19 mouse cellular contexts compared by ENCODE assay signal in genomic region chr12:87103471-87103870, GRCm38 (mm10). TPM values are rescaled to one million over a fixed set of nuclear protein-coding genes. Genes with fewer than 3 reads are reported as not detected.
DNase-seq lines count a peak whose midpoint lies in the region; ATAC-seq and TF ChIP-seq lines count a peak whose summit lies in the region.
"Had no signal": no experiment of that assay in that cellular context is flagged by ENCODE, and none has a peak within 500 bp of the region (broad histone marks: within the 10 kb centered on the region; RNA-seq: fewer than 3 reads in every experiment).

No protein-coding gene starts in this region.

- H3K79me2 ChIP-seq in CH12.LX (replicated peaks; ENCODE audit: control insufficient read depth, extremely low read depth, insufficient read depth, poor library complexity, severe bottlenecking): no peaks in the 10 kb centered on the region
- H3K79me2 ChIP-seq in MEL (ENCODE audit: control insufficient read depth, insufficient read depth, low read length, poor library complexity): no peaks in the 10 kb centered on the region

- H3K9ac ChIP-seq in CH12.LX (ENCODE audit: insufficient read depth, low read depth) (no peak overlapping the region), MEL (ENCODE audit: control insufficient read depth, low read depth, low read length, poor library complexity, severe bottlenecking) (no peak overlapping the region)
- H3K9ac ChIP-seq: embryonic facial prominence, embryonic 12.5 days; forebrain, embryonic 13.5 days; forebrain, embryonic 15.5 days; forebrain, postnatal 0 days had no signal

- no peaks in the 10 kb centered on the region for H3K4me1 ChIP-seq in kidney, adult 2 months (ENCODE audit: control insufficient read depth, insufficient read depth, low read length)
- H3K4me1 ChIP-seq in CH12.LX (ENCODE audit: control insufficient read depth in 1 of 2, insufficient read depth in 2 of 2) (no peaks in the 10 kb centered on the region), MEL (ENCODE audit: control insufficient read depth in 1 of 2, insufficient read depth in 2 of 2, low read length in 2 of 2) (no peaks in the 10 kb centered on the region)

- H3K4me3 ChIP-seq in kidney, adult 2 months (ENCODE audit: insufficient read depth, low read depth, low read length): no peak overlapping the region
- H3K4me3 ChIP-seq in CH12.LX (replicated peaks in 1 of 3; ENCODE audit: low read depth in 2 of 3, low read length in 2 of 3, poor library complexity in 1 of 3): no peak overlapping the region
- no peak overlapping the region for H3K4me3 ChIP-seq in MEL (ENCODE audit: control insufficient read depth in 1 of 2, insufficient read depth in 1 of 2, low read depth in 2 of 2, low read length in 2 of 2)
- H3K4me3 ChIP-seq: embryonic facial prominence, embryonic 10.5 days; embryonic facial prominence, embryonic 12.5 days; forebrain, embryonic 13.5 days; forebrain, embryonic 15.5 days had no signal

- no peaks in the 10 kb centered on the region for H3K27me3 ChIP-seq in kidney, adult 2 months (replicated peaks; ENCODE audit: control insufficient read depth, insufficient read depth, low read length)
- H3K27me3 ChIP-seq in CH12.LX (replicated peaks) (no peaks in the 10 kb centered on the region), MEL (ENCODE audit: control insufficient read depth in 1 of 2, insufficient read depth in 2 of 2, low read length in 2 of 2) (peaks cover 0 to 1% of the 10 kb centered on the region in 2 experiments; a peak in 2 of 4 replicates)

- no peak overlapping the region for H3K4me2 ChIP-seq in CH12.LX (ENCODE audit: insufficient read depth, low read depth, poor library complexity, severe bottlenecking)
- H3K4me2 ChIP-seq: embryonic facial prominence, embryonic 12.5 days; forebrain, embryonic 13.5 days; forebrain, embryonic 15.5 days had no signal

- TF ChIP-seq EP300 in CH12.LX (IDR thresholded peaks at IDR 0.05; ENCODE audit: low read length): no peak
- TF ChIP-seq EP300 in MEL (IDR thresholded peaks at IDR 0.05; ENCODE audit: low read depth in 1 of 2, low read length in 2 of 2): no peak

- no peak for TF ChIP-seq CTCF in kidney, adult 2 months (conservative IDR thresholded peaks at IDR 0.05; ENCODE audit: insufficient read depth, insufficient read length, low read depth, low read length)
- TF ChIP-seq CTCF in CH12.LX (conservative IDR thresholded peaks at IDR 0.05 in 1 of 2, IDR thresholded peaks at IDR 0.05 in 1 of 2; ENCODE audit: low read depth in 2 of 2, low read length in 2 of 2): no peak
- TF ChIP-seq CTCF in MEL (IDR thresholded peaks at IDR 0.05 in 2 of 3, conservative IDR thresholded peaks at IDR 0.05 in 1 of 3; ENCODE audit: control insufficient read depth in 1 of 3, insufficient read depth in 1 of 3, low read depth in 2 of 3, low read length in 3 of 3, poor library complexity in 1 of 3, severe bottlenecking in 1 of 3): no peak

- WGBS in kidney, adult 2 months: 65% methylated on average over 4 of the region's 4 CpGs

- H3K27ac ChIP-seq in kidney, adult 2 months (ENCODE audit: insufficient read depth, low read depth, low read length): no peak overlapping the region
- H3K27ac ChIP-seq in CH12.LX (ENCODE audit: insufficient read depth, low read depth) (no peak overlapping the region), MEL (ENCODE audit: control insufficient read depth, low read depth, low read length) (no peak overlapping the region)
- H3K27ac ChIP-seq: embryonic facial prominence, embryonic 10.5 days; embryonic facial prominence, embryonic 12.5 days; forebrain, embryonic 13.5 days; forebrain, embryonic 15.5 days had no signal

- TF ChIP-seq RAD21 in CH12.LX (IDR thresholded peaks at IDR 0.05; ENCODE audit: low read depth, low read length) (no peak), MEL (IDR thresholded peaks at IDR 0.05; ENCODE audit: low read depth, low read length) (no peak)

- dilution Hi-C loops in CH12.LX (cut with MboI; ENCODE audit: extremely low pct_ligation_motif_present, extremely low pct_unique_long_range_greater_than_20kb, low sequenced_read_pairs): no loop called here

- DNase-seq in kidney, adult 2 months: peak; percentile 33
- DNase-seq in kidney, adult 18-20 months: no peak
- peak; percentile 30 for DNase-seq in kidney, postnatal 10 days
- DNase-seq in kidney, adult 11 months: no peak
- DNase-seq in CH12.LX (ENCODE audit: extremely low read depth) (no peak), MEL (ENCODE audit: low read depth, low spot score) (peak; percentile 35)
- DNase-seq: adrenal gland, adult 8-10 months; adrenal gland, postnatal 14 days; adrenal gland, postnatal 36 days; cerebellum, adult 11-12 months; cerebellum, adult 2 months; cerebellum, adult 9-10 months; forebrain, postnatal 0 days had no signal

- TF ChIP-seq POLR2A in kidney, adult 2 months (IDR thresholded peaks at IDR 0.05; ENCODE audit: low read depth, low read length): no peak
- TF ChIP-seq POLR2A in CH12.LX (IDR thresholded peaks at IDR 0.05; ENCODE audit: low read depth, low read length) (no peak), MEL (IDR thresholded peaks at IDR 0.05; ENCODE audit: control insufficient read depth in 1 of 2, insufficient read depth in 1 of 2, low read depth in 1 of 2, low read length in 2 of 2, poor library complexity in 1 of 2) (no peak)

- H3K9me3 ChIP-seq in CH12.LX (replicated peaks; ENCODE audit: low read length): no peaks in the 10 kb centered on the region
- no peaks in the 10 kb centered on the region for H3K9me3 ChIP-seq in MEL (replicated peaks; ENCODE audit: insufficient read depth, low read length)
- H3K9me3 ChIP-seq: embryonic facial prominence, embryonic 10.5 days; embryonic facial prominence, embryonic 12.5 days; forebrain, embryonic 13.5 days; forebrain, embryonic 15.5 days; G1E had no signal

- no peak for ATAC-seq in megakaryocyte-erythroid progenitor cell, adult 5-6 weeks (replicated peaks; ENCODE audit: low FRiP score, low TSS enrichment, poor library complexity, severe bottlenecking)
- ATAC-seq: forebrain, embryonic 13.5 days; forebrain, embryonic 15.5 days; forebrain, postnatal 0 days had no signal

- H3K36me3 ChIP-seq in kidney, adult 2 months (ENCODE audit: control insufficient read depth, insufficient read depth, low read length): no peaks in the 10 kb centered on the region
- H3K36me3 ChIP-seq in CH12.LX (replicated peaks in 1 of 2; ENCODE audit: control insufficient read depth in 1 of 2, insufficient read depth in 1 of 2, low read length in 1 of 2) (peaks cover 4 to 16% of the 10 kb centered on the region in 2 experiments), MEL (ENCODE audit: control insufficient read depth in 1 of 2, insufficient read depth in 2 of 2, low read length in 2 of 2) (no peaks in the 10 kb centered on the region)
- H3K36me3 ChIP-seq: forebrain, embryonic 15.5 days had no signal

- in situ Hi-C loops in CH12.LX (cut with MboI; ENCODE audit: low pct_ligation_motif_present, low pct_unique_long_range_greater_than_20kb, low sequenced_read_pairs): no loop called here

TF ChIP-seq in CH12.LX, 34 proteins besides CTCF, POLR2A, EP300 and RAD21:
- TF ChIP-seq BHLHE40 (IDR thresholded peaks at IDR 0.05; ENCODE audit: low read depth, low read length): no peak
- TF ChIP-seq ZNF384 (IDR thresholded peaks at IDR 0.05; ENCODE audit: low read depth, low read length): peak; percentile 34; the same call in 1 of the 2 replicates

TF ChIP-seq in MEL, 35 proteins besides CTCF, POLR2A, EP300 and RAD21:
- TF ChIP-seq SMC3 (IDR thresholded peaks at IDR 0.05; ENCODE audit: low read depth, low read length): no peak
- TF ChIP-seq MYC (IDR thresholded peaks at IDR 0.05; ENCODE audit: low read depth, low read length): no peak
- TF ChIP-seq BHLHE40 (IDR thresholded peaks at IDR 0.05; ENCODE audit: borderline replicate concordance, low read depth, low read length): no peak
- no peak for TF ChIP-seq ZMIZ1 (IDR thresholded peaks at IDR 0.05; ENCODE audit: low read depth, low read length)
- TF ChIP-seq GATA1 (IDR thresholded peaks at IDR 0.05; ENCODE audit: low read depth, low read length): 0 out of 2 replicates have a peak, but pooled peaks have one; percentile 32
- TF ChIP-seq MAX (IDR thresholded peaks at IDR 0.05; ENCODE audit: low read length): no peak
- TF ChIP-seq MAZ (IDR thresholded peaks at IDR 0.05; ENCODE audit: low read depth, low read length): no peak
- TF ChIP-seq KAT2A (conservative IDR thresholded peaks at IDR 0.05; ENCODE audit: low read depth, low read length): no peak
- peak; percentile 63; the same call in 1 of the 2 replicates for TF ChIP-seq RCOR1 (IDR thresholded peaks at IDR 0.05; ENCODE audit: low read depth, low read length)

RNA-seq across cellular contexts. Expression of gene Ngb, which starts 1.1 kb away (rescaled TPM):
- 1.4 and 1.7 TPM in 2 replicates for polyA plus RNA-seq in kidney, adult 2 months (2012; rRNA removed)
- total RNA-seq in CH12.LX (2012; rRNA removed) (0.08 TPM in 1 of 2 replicates, not detected in the other), CH12.LX (2014; rRNA removed) (0.23 TPM in 1 of 2 replicates, not detected in the other), MEL (2012; rRNA removed) (not detected in 2 replicates)
- polyA plus RNA-seq in CH12.LX (2012; ENCODE audit: insufficient read length, low read depth) (0.15 TPM in 1 of 2 replicates, not detected in the other), MEL (2012; ENCODE audit: insufficient read depth in 1 of 2, insufficient read length in 2 of 2, low read depth in 1 of 2, low replicate concordance in 2 of 2, missing spikeins in 1 of 2) (not detected)
- not detected in 2 replicates for total RNA-seq in megakaryocyte-erythroid progenitor cell, adult 5-6 weeks (2014; fragmentation: Nextera tagmentation)
- total RNA-seq in megakaryocyte-erythroid progenitor cell, adult 5-6 weeks (2017): not detected in 2 replicates
- polyA plus RNA-seq: G1E had no signal

RNA-seq across cellular contexts. Expression of gene Gstz1, which starts 43.5 kb away (rescaled TPM):
- 427 and 440 TPM in 2 replicates for polyA plus RNA-seq in kidney, adult 2 months (2012; rRNA removed)
- 16.7 and 22.3 TPM in 2 replicates for total RNA-seq in CH12.LX (2012; rRNA removed)
- total RNA-seq in CH12.LX (2014; rRNA removed): 26.8 and 27.5 TPM in 2 replicates
- 19.7 and 20.5 TPM in 2 replicates for polyA plus RNA-seq in CH12.LX (2012; ENCODE audit: insufficient read length, low read depth)
- 16.3 and 18.0 TPM in 2 replicates for total RNA-seq in MEL (2012; rRNA removed)
- polyA plus RNA-seq in MEL (2012; ENCODE audit: insufficient read depth in 1 of 2, insufficient read length in 2 of 2, low read depth in 1 of 2, low replicate concordance in 2 of 2, missing spikeins in 1 of 2): 10 to 100 TPM in 1 of 2 experiments, not detected in 1; 33.3 TPM
- 32.8 and 38.3 TPM in 2 replicates for total RNA-seq in megakaryocyte-erythroid progenitor cell, adult 5-6 weeks (2014; fragmentation: Nextera tagmentation)
- 25.1 and 43.6 TPM in 2 replicates for total RNA-seq in megakaryocyte-erythroid progenitor cell, adult 5-6 weeks (2017)

RNA-seq across cellular contexts. Expression of gene Pomt2, which starts 44.3 kb away (rescaled TPM):
- polyA plus RNA-seq in kidney, adult 2 months (2012; rRNA removed): 15.9 and 20.9 TPM in 2 replicates
- 12.4 and 12.8 TPM in 2 replicates for total RNA-seq in CH12.LX (2012; rRNA removed)
- 11.7 and 12.0 TPM in 2 replicates for total RNA-seq in CH12.LX (2014; rRNA removed)
- polyA plus RNA-seq in CH12.LX (2012; ENCODE audit: insufficient read length, low read depth): 10.5 and 11.6 TPM in 2 replicates
- total RNA-seq in MEL (2012; rRNA removed): 10.2 and 11.1 TPM in 2 replicates
- polyA plus RNA-seq in MEL (2012; ENCODE audit: insufficient read depth in 1 of 2, insufficient read length in 2 of 2, low read depth in 1 of 2, low replicate concordance in 2 of 2, missing spikeins in 1 of 2): 10 to 100 TPM in 1 of 2 experiments, not detected in 1; 12.9 TPM
- 6.6 and 10.4 TPM in 2 replicates for total RNA-seq in megakaryocyte-erythroid progenitor cell, adult 5-6 weeks (2014; fragmentation: Nextera tagmentation)
- total RNA-seq in megakaryocyte-erythroid progenitor cell, adult 5-6 weeks (2017): 5.1 and 7.7 TPM in 2 replicates

Comparison
In these comparisons a context has a peak if more than half of its experiments do, and no peak if none do; other contexts are left out.
1. DNase-seq: peak in kidney, adult 2 months (single experiment), kidney, postnatal 10 days (single experiment) and MEL (single experiment); none in kidney, adult 18-20 months (single experiment), kidney, adult 11 months (single experiment) and CH12.LX (single experiment).